22 mouse cellular contexts compared by ENCODE assay signal in genomic region chr17:56062081-56062480, GRCm38 (mm10). TPM values are rescaled to one million over a fixed set of nuclear protein-coding genes. Genes with fewer than 3 reads are reported as not detected.
A peak's percentile ranks its signal among the peaks of the same experiment; 100 is the strongest.
DNase-seq lines count a peak whose midpoint lies in the region; ATAC-seq and TF ChIP-seq lines count a peak whose summit lies in the region.
"Had no signal": no experiment of that assay in that cellular context is flagged by ENCODE, and none has a peak within 500 bp of the region (broad histone marks: within the 10 kb centered on the region; RNA-seq: fewer than 3 reads in every experiment).

No protein-coding gene starts in this region.

- H3K9ac ChIP-seq in heart, embryonic 12.5 days = 0 out of 2 replicates have a peak overlapping the region, but pooled peaks have one; percentile 20
- no peak overlapping the region for H3K9ac ChIP-seq in intestine, postnatal 0 days (ENCODE audit: low read depth, low read length)
- H3K9ac ChIP-seq in intestine, embryonic 15.5 days = no peak overlapping the region

- no peaks in the 10 kb centered on the region for H3K4me1 ChIP-seq in heart, embryonic 12.5 days (replicated peaks)
- H3K4me1 ChIP-seq in intestine, postnatal 0 days (replicated peaks; ENCODE audit: control insufficient read depth, insufficient read depth, low read length) = no peaks in the 10 kb centered on the region
- H3K4me1 ChIP-seq in intestine, embryonic 15.5 days (replicated peaks) = no peaks in the 10 kb centered on the region

- H3K4me2 ChIP-seq in heart, embryonic 12.5 days = no peak overlapping the region
- H3K4me2 ChIP-seq in intestine, postnatal 0 days (replicated peaks; ENCODE audit: low read depth) = no peak overlapping the region
- H3K4me2 ChIP-seq in intestine, embryonic 15.5 days (replicated peaks) = no peak overlapping the region

- H3K27ac ChIP-seq in heart, embryonic 12.5 days (ENCODE audit: poor library complexity, severe bottlenecking) = no peak overlapping the region
- peak overlapping the region; percentile 15; the same call in 1 of the 2 replicates for H3K27ac ChIP-seq in intestine, postnatal 0 days (ENCODE audit: low read depth, low read length)
- H3K27ac ChIP-seq in intestine, embryonic 15.5 days = no peak overlapping the region

- no peak overlapping the region for H3K4me3 ChIP-seq in heart, embryonic 12.5 days
- H3K4me3 ChIP-seq in intestine, postnatal 0 days (ENCODE audit: low read depth, low read length) = no peak overlapping the region
- no peak overlapping the region for H3K4me3 ChIP-seq in intestine, embryonic 15.5 days (replicated peaks)

- H3K36me3 ChIP-seq in heart, embryonic 12.5 days = peaks cover 100% of the 10 kb centered on the region
- peaks cover 88% of the 10 kb centered on the region for H3K36me3 ChIP-seq in intestine, postnatal 0 days (ENCODE audit: control insufficient read depth, insufficient read depth)
- peaks cover 81% of the 10 kb centered on the region for H3K36me3 ChIP-seq in intestine, embryonic 15.5 days

- H3K27me3 ChIP-seq in heart, embryonic 12.5 days (replicated peaks) = no peaks in the 10 kb centered on the region
- H3K27me3 ChIP-seq in intestine, postnatal 0 days (replicated peaks; ENCODE audit: control insufficient read depth, insufficient read depth, low read length) = no peaks in the 10 kb centered on the region
- H3K27me3 ChIP-seq in intestine, embryonic 15.5 days (replicated peaks) = no peaks in the 10 kb centered on the region
- H3K27me3 ChIP-seq: CH12.LX, Patski had no signal

- intact Hi-C loops in heart, postnatal 10 days (cut with DNase I) = no loop called here

- 93% methylated on average over 7 of the region's 7 CpGs for WGBS in heart, embryonic 12.5 days
- 92% methylated on average over 7 of the region's 7 CpGs for WGBS in intestine, postnatal 0 days
- WGBS in intestine, embryonic 15.5 days = 93% methylated on average over 7 of the region's 7 CpGs

- no peak for ATAC-seq in heart, embryonic 12.5 days (ENCODE audit: insufficient number of reproducible peaks, low FRiP score)
- no peak for ATAC-seq in intestine, postnatal 0 days
- ATAC-seq in intestine, embryonic 15.5 days = no peak
- ATAC-seq: activated CD4-positive, CD25-positive, alpha-beta regulatory T cell, adult 4 months; CD4-positive, CD25-positive, alpha-beta regulatory T cell, adult 4 months; Patski had no signal

- no peak for TF ChIP-seq CTCF in intestine, postnatal 0 days (IDR thresholded peaks at IDR 0.05; ENCODE audit: low read depth)

- 0 out of 2 replicates have a peak, but pooled peaks cover 2% of the 10 kb centered on the region for H3K9me3 ChIP-seq in heart, embryonic 12.5 days (replicated peaks)
- no peaks in the 10 kb centered on the region for H3K9me3 ChIP-seq in intestine, postnatal 0 days (ENCODE audit: control insufficient read depth)
- H3K9me3 ChIP-seq in intestine, embryonic 15.5 days = no peaks in the 10 kb centered on the region
- H3K9me3 ChIP-seq: G1E had no signal

- peak; percentile 23 for DNase-seq in cerebellum, adult 9-11 months
- DNase-seq in cerebellum, adult 11 months = no peak
- DNase-seq in heart, adult 11 months = peak; percentile 91
- no peak for DNase-seq in heart, postnatal 10 days
- no peak for DNase-seq in heart, postnatal 4 days
- DNase-seq: adrenal gland, adult 2 months; adrenal gland, adult 8-10 months; adrenal gland, postnatal 10 days; adrenal gland, postnatal 14 days; adrenal gland, postnatal 25 days; adrenal gland, postnatal 36 days; B cell, adult 2 months; cerebellum, adult 11-12 months; cerebellum, adult 18-20 months had no signal

RNA-seq across cellular contexts. Expression of gene Ubxn6, which starts 12.7 kb away (rescaled TPM):
- total RNA-seq in heart, postnatal 10 days (2021) = 10 to 100 TPM; 50.9 to 57.4 TPM
- 35.5 and 39.8 TPM in 2 replicates for polyA plus RNA-seq in heart, embryonic 12.5 days (2016; fragmentation: Nextera tagmentation; extraction: Ambion mirVana)
- total RNA-seq in heart, postnatal 4 days (2021) = 10 to 100 TPM; 50.8 to 57.5 TPM
- polyA plus RNA-seq in intestine, postnatal 0 days (2015; fragmentation: Nextera tagmentation; extraction: Ambion mirVana) = 42.5 and 47.7 TPM in 2 replicates
- polyA plus RNA-seq in intestine, embryonic 15.5 days (2015; fragmentation: Nextera tagmentation; extraction: Ambion mirVana) = 29.9 and 35.1 TPM in 2 replicates

RNA-seq across cellular contexts. Expression of gene Hdgfl2, which starts 17.4 kb away (rescaled TPM):
- total RNA-seq in heart, postnatal 10 days (2021) = 10 to 100 TPM; 38.9 to 42.2 TPM
- polyA plus RNA-seq in heart, embryonic 12.5 days (2016; fragmentation: Nextera tagmentation; extraction: Ambion mirVana) = 93.1 and 95.1 TPM in 2 replicates
- 10 to 100 TPM; 52.8 to 55.9 TPM for total RNA-seq in heart, postnatal 4 days (2021)
- polyA plus RNA-seq in intestine, postnatal 0 days (2015; fragmentation: Nextera tagmentation; extraction: Ambion mirVana) = 25.9 and 33.6 TPM in 2 replicates
- polyA plus RNA-seq in intestine, embryonic 15.5 days (2015; fragmentation: Nextera tagmentation; extraction: Ambion mirVana) = 85.7 and 86.9 TPM in 2 replicates

RNA-seq across cellular contexts. Expression of gene Chaf1a, which starts 21.8 kb away (rescaled TPM):
- total RNA-seq in heart, postnatal 10 days (2021) = 1 to 10 TPM; 5.2 to 6.3 TPM
- polyA plus RNA-seq in heart, embryonic 12.5 days (2016; fragmentation: Nextera tagmentation; extraction: Ambion mirVana) = 22.0 and 22.6 TPM in 2 replicates
- 10 to 100 TPM; 13.3 to 14.8 TPM for total RNA-seq in heart, postnatal 4 days (2021)
- polyA plus RNA-seq in intestine, postnatal 0 days (2015; fragmentation: Nextera tagmentation; extraction: Ambion mirVana) = 4.8 and 5.2 TPM in 2 replicates
- polyA plus RNA-seq in intestine, embryonic 15.5 days (2015; fragmentation: Nextera tagmentation; extraction: Ambion mirVana) = 21.4 and 22.4 TPM in 2 replicates

RNA-seq across cellular contexts. Expression of gene Sh3gl1, which starts 25.6 kb away (rescaled TPM):
- 10 to 100 TPM; 32.0 to 33.9 TPM for total RNA-seq in heart, postnatal 10 days (2021)
- polyA plus RNA-seq in heart, embryonic 12.5 days (2016; fragmentation: Nextera tagmentation; extraction: Ambion mirVana) = 93.2 and 96.6 TPM in 2 replicates
- 10 to 100 TPM; 37.8 to 38.5 TPM for total RNA-seq in heart, postnatal 4 days (2021)
- 92.3 and 97.0 TPM in 2 replicates for polyA plus RNA-seq in intestine, postnatal 0 days (2015; fragmentation: Nextera tagmentation; extraction: Ambion mirVana)
- polyA plus RNA-seq in intestine, embryonic 15.5 days (2015; fragmentation: Nextera tagmentation; extraction: Ambion mirVana) = 124 TPM in 2 replicates

RNA-seq across cellular contexts. Expression of gene Plin4, which starts 47.5 kb away (rescaled TPM):
- total RNA-seq in heart, postnatal 10 days (2021) = 100 to 1,000 TPM in 1 of 2 experiments, 10 to 100 TPM in 1; 80.9 to 155 TPM
- 0.05 and 0.12 TPM in 2 replicates for polyA plus RNA-seq in heart, embryonic 12.5 days (2016; fragmentation: Nextera tagmentation; extraction: Ambion mirVana)
- 10 to 100 TPM; 71.5 to 79.8 TPM for total RNA-seq in heart, postnatal 4 days (2021)
- 0.30 and 0.31 TPM in 2 replicates for polyA plus RNA-seq in intestine, postnatal 0 days (2015; fragmentation: Nextera tagmentation; extraction: Ambion mirVana)
- 0.03 and 0.14 TPM in 2 replicates for polyA plus RNA-seq in intestine, embryonic 15.5 days (2015; fragmentation: Nextera tagmentation; extraction: Ambion mirVana)
- polyA plus RNA-seq: CD4-positive, CD25-positive, alpha-beta regulatory T cell, adult 4 months; G1E had no signal

Comparison
In these comparisons a context has a peak if more than half of its experiments do, and no peak if none do; other contexts are left out.
1. DNase-seq: peak in cerebellum, adult 9-11 months (single experiment) and heart, adult 11 months (single experiment); none in cerebellum, adult 11 months (single experiment), heart, postnatal 10 days (0 of 2) and heart, postnatal 4 days (single experiment).